Mouse (Mus musculus) cortical plate, adult 2 months (tissue): ENCODE data around the gene Ext2. TPM values are rescaled to one million over a fixed set of nuclear protein-coding genes. Genes with fewer than 3 reads are reported as not detected.

Source experiments
- H3K27ac ChIP-seq: fragments of 200-500 bp; 2 replicates; pipeline ENCODE4 v1.5.1; 2012; ENCODE audit warnings: low read length, control low read depth, inconsistent platforms; ENCODE audit not compliant: insufficient read depth
- H3K4me1 ChIP-seq: fragments of 200-500 bp; 2 replicates; pipeline ENCODE4 v1.6.1; 2011; ENCODE audit warnings: low read length; ENCODE audit not compliant: control insufficient read depth, insufficient read depth
- H3K4me3 ChIP-seq: fragments of 200-500 bp; 2 replicates; pipeline ENCODE4 v1.5.1; 2011; ENCODE audit warnings: mild to moderate bottlenecking, low read length, control low read depth; ENCODE audit not compliant: insufficient read depth
- CTCF ChIP-seq: fragments of 200-500 bp; IDR thresholded peaks from 2 replicates; pipeline ENCODE4 v1.5.1; 2011; ENCODE audit warnings: mild to moderate bottlenecking, control low read depth, low read length; ENCODE audit not compliant: insufficient read depth; ENCODE audit errors: extremely low read depth
- POLR2A ChIP-seq: fragments of 200-500 bp; IDR thresholded peaks from 2 replicates; pipeline ENCODE4 v1.6.1; 2011; ENCODE audit warnings: mild to moderate bottlenecking, low read length, control low read depth; ENCODE audit not compliant: insufficient read depth; ENCODE audit errors: extremely low read depth
- polyA plus RNA-seq: library from polyadenylated mRNA; depleted of rRNA; stranded (reverse); fragments of >200 nt; gene quantifications from 2 replicates; pipeline ENCODE4 v1.2.3, GENCODE M21; 2012

Ext2 gene
- polyA plus RNA-seq, 1 experiment: 34.6 TPM

DNA sequence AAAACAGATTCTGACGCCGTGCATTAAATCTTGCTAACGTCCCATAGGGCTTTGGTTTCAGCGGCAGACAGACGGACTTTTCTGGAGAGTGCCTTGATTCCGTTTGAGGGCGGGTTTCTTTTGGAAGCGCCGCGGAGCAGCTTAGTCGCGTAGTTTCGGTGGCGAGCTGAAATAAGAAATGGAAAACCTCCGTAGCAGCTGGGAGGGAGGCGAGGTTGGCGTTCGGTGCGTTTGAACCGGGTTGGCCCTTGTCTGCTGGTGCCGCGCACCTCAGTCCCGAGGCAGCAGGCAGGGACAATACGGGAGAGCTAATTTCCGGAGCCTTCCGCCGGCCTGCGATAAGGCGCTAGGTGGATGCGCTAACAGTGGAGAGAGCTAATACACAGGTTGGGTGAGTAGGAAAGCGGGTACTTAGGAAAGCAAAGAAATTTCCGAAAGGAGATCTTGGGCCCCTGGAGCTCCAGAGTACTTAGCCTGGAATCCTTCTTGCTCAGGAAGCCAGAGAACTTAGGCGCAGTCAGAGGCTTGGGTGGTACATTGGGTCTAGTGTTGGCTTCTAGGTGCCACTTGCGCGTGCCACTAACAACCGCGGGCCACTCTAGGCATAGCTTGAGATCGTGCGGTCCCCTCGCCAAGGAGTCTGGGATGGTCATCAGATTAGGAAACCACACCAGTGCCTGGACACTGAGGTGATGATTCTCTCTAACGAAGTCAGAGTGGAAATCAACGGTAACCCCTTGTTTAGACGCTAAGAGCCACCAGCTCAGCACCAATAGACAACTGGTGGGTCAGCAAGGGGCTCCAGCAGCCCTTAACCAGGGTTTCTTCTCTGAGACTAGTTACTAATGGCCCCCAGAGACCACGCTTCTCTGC is 175.1 kb downstream of the Ext2 start:
- H3K4me3 ChIP-seq: no peak overlapping the region
- no peak for TF ChIP-seq POLR2A
- no peak for TF ChIP-seq CTCF
- no peak overlapping the region for H3K27ac ChIP-seq
- H3K4me1 ChIP-seq: no peaks in the 10 kb centered on the region

DNA sequence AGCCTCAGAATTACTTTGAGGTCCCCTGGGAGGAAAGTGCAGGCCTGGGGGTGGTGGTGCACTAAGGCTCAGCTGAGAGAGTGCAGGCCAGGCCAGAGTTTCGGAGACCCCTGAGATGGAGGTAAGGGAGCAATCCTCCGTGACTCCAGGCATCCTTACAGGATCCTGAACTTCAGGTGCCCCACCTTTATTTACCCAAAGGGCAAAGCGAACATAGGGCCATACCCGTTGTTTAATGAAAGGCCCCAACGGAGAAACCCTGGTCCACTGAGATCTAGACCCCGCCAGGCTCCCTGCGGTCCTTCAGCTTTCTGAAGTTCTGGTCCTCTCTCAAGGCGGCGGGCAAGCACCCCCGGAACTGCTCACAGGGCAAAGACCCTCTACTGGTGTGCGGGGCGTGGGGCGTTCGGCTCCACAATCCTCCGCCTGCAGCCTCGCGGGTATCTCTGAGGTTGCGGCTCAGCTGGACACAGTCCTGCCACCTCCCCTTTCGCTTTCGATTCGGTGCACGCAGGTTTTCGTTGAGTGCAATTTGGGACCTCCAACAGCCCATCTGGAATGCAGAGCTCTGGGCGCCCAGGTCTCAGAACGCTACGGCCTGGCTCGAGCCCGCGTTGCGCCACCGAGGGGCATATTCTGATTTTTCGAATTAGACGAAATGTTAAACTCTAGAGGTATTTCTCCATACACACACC is 176.6 kb downstream of the Ext2 start:
- TF ChIP-seq CTCF: no peak
- TF ChIP-seq POLR2A: no peak
- Histone ChIP-seq H3K4me1 (no peaks in the 10 kb centered on the region), H3K27ac (no peak overlapping the region; the same call in 1 of the 2 replicates), H3K4me3 (no peak overlapping the region)

DNA sequence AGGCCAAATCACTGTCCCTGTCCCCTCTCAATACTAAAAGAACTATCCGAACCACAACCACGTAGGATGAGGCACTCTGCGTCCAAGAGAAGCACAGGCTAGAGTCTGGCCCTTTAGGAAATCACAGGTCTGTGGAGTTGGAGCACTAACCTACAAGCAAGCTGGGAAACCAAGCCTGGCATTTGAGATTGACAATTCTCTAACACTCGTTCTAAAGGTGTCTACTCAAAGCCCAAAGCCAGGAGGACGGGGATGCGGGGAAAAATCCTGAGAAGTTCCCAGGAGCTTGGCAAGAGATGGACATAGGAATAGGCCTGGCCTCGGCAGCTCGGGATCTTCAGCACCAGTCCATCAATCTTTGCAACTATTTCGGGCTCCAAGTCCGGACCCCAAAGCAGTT is 177.2 kb downstream of the Ext2 start:
- Histone ChIP-seq H3K4me1 (no peaks in the 10 kb centered on the region), H3K27ac (no peak overlapping the region), H3K4me3 (no peak overlapping the region)
- no peak for TF ChIP-seq CTCF
- no peak for TF ChIP-seq POLR2A

DNA sequence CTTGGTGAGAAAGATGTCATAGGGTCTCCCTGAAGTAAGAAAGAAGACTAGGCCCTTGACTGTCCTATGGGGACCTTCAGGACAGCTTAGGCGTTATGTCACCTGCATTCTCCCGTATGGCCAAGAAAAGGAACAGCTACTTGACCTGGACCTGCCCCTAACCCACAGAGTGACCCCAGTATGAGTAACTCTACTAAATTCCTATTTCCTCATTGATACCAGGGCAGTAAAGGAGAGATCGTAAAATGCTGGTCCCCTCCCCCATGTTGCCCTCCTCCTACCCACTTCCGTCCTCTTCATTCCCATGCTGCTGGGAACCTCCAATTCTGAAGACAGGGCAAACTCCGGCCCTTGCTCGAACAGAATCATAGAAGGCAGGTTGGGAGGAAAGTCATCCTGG is 177.6 kb downstream of the Ext2 start:
- H3K4me1 ChIP-seq: no peaks in the 10 kb centered on the region
- TF ChIP-seq CTCF (no peak), POLR2A (no peak)
- no peak overlapping the region for H3K4me3 ChIP-seq
- H3K27ac ChIP-seq: no peak overlapping the region

DNA sequence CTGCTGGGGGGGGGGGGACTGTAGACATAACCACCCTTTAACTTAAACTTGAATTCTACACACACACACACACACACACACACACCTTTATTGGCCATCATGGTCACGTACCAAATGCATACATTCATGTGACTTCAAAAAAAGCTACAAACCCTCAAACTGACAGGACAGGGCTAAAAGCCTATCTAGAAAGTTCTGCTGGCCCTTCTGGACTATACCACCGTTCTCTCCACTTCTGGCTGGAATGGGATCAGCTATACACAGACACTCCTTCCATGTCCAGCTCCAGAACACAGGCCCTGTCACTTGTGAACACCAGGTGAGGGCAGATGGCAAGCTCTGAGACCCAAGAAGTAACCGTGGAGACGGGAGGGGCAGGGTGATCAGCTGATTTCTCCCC is 178.1 kb downstream of the Ext2 start:
- no peak for TF ChIP-seq CTCF
- TF ChIP-seq POLR2A: no peak
- Histone ChIP-seq H3K27ac (no peak overlapping the region), H3K4me1 (no peaks in the 10 kb centered on the region), H3K4me3 (no peak overlapping the region)

DNA sequence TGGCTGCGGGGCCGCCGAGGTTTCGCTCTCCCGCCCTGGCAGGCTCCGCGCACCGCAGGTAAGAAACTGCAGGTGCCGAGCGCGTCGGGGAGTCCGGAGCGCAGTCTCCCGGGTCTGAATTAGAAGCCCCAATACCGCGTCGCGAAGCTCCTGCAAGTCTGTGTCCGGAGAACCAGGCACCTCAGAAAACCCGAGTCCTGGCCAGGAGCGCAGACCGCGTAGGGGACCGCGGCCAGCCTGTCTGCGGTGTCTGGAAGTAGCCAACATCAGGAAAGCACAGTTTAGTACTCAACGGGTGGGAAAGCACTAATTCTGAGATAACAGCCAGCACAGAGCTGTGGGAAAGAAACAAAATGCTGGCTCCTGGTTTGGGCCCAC is 179.0 kb downstream of the Ext2 start:
- TF ChIP-seq POLR2A: no peak
- TF ChIP-seq CTCF: no peak
- H3K4me1 ChIP-seq: no peaks in the 10 kb centered on the region
- no peak overlapping the region for H3K4me3 ChIP-seq
- H3K27ac ChIP-seq: no peak overlapping the region

DNA sequence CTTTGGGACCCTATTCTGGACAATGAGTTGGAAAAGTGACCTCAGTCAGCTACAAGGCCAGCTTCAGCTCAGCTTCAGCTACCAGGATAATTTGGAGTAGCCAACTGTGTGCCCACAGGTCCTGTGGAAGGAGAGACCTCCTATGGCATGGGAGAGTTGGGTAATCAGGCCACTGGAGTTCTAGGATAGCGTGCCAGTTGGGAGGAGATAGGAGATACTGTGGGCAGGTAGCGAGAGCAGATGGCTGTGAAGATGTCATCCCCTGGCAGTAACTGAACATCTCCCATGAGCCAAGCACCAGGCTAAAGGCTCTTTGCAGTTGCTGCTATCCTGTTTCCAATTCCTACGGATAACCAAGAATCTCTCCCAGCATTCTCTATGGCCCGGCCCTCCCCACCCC is 187.8 kb downstream of the Ext2 start:
- Histone ChIP-seq H3K27ac (no peak overlapping the region), H3K4me3 (no peak overlapping the region), H3K4me1 (no peaks in the 10 kb centered on the region)
- TF ChIP-seq CTCF: no peak
- TF ChIP-seq POLR2A: no peak

DNA sequence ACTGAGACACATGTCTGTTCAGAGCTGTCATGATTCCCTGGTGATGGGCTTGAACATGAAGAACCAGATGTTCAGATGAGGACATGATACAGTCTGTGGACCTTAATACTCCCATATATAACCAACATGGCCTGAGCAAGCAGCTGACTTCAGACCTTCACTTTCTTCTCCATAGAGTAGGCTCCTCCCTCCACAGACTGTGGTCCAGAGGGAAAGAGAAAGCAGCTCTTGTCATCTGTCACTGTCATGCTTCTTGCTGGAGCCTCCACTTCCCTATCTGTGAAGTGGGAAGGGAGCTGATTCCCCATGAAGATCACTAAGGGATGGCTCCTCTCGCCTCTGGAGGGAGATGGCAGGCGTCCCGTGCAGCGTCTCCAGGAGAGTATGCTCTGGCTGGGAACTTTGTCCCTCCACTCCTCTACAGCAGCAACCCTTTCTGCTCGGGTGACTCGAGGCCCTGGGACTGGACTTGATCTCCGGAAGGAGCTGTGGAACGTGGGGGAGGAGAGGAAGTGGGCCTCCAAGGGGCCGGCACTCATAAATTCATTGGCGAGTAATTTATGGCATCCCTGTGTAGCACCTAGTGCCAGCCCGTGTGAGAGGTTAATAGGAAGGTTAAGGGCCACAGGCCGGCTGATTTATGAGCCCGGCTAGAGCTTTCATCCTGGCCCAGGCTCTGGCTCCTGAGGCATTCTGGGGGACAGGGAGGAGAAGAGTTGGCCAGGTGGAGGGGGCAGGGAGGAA is 197.5 kb downstream of the Ext2 start:
- no peaks in the 10 kb centered on the region for H3K4me1 ChIP-seq
- H3K4me3 ChIP-seq: no peak overlapping the region
- no peak overlapping the region for H3K27ac ChIP-seq
- no peak for TF ChIP-seq CTCF
- TF ChIP-seq POLR2A: no peak

DNA sequence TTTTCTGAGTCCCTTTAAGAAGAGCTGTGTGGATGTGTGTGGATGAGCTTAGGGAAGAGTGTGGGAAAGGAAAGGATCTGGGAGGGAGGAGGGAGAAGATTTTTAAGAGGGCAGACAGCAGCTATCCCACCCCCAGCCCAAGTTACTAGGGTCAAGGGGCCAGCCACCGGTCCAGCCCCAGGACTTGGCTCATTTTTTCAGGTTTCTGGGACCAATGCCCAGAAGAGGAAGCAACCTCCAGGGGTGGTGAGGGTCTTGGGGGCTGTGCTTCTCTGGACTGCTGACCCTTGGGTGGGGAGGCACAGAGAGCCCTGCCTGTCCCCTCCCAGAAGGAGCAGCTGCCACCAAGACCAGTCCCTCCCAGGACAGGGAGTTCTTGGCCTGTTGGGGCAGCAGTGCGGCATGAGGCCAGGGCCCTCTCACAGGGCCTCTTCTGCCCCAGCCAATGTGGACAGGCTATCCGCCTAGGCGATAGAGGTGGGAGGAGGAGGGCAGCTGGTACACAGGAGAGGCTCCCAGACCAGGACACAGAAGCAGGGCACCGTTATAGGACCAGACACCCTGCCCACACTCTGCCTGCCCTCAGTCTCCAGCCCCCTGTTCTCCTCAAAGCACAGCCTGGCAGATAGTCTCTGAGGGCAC is 203.0 kb downstream of the Ext2 start:
- H3K27ac ChIP-seq: no peak overlapping the region
- no peak overlapping the region for H3K4me3 ChIP-seq
- TF ChIP-seq CTCF: no peak
- H3K4me1 ChIP-seq: no peaks in the 10 kb centered on the region
